Mouse (Mus musculus) erythroblast, embryonic 14.5 days (primary cell): ENCODE data around the gene Vma21. TPM values are rescaled to one million over a fixed set of nuclear protein-coding genes. Genes with fewer than 3 reads are reported as not detected.
A peak's percentile ranks its signal among the peaks of the same experiment; 100 is the strongest.

Experiments
- H3K27me3 ChIP-seq: 2 replicates; pipeline ENCODE4 v1.6.1; 2012; ENCODE audit warnings: inconsistent platforms; ENCODE audit not compliant: control insufficient read depth
- H3K36me3 ChIP-seq: 2 replicates; pipeline ENCODE4 v1.6.1; 2012; ENCODE audit warnings: mild to moderate bottlenecking, inconsistent platforms; ENCODE audit not compliant: control insufficient read depth
- H3K4me1 ChIP-seq: 2 replicates; pipeline ENCODE4 v1.6.1; 2012; ENCODE audit warnings: inconsistent platforms; ENCODE audit not compliant: control insufficient read depth
- H3K4me3 ChIP-seq: replicated peaks from 2 replicates; pipeline ENCODE3; 2012; ENCODE audit warnings: moderate library complexity, mild to moderate bottlenecking, inconsistent platforms
- H3K9me3 ChIP-seq: 2 replicates; pipeline ENCODE4 v1.6.1; 2012; ENCODE audit warnings: low read length, inconsistent platforms, mixed read lengths; ENCODE audit not compliant: control insufficient read depth
- GATA1 ChIP-seq: IDR thresholded peaks from 2 replicates; pipeline ENCODE4 v1.6.1; 2012; ENCODE audit warnings: low read length, inconsistent platforms, mixed read lengths
- TAL1 ChIP-seq: IDR thresholded peaks from 3 replicates; pipeline ENCODE4 v1.6.1; 2012; ENCODE audit warnings: low read length, inconsistent platforms, mixed read lengths
- polyA plus RNA-seq: library from polyadenylated mRNA; stranded (reverse); fragments of >175 nt; gene quantifications from 2 replicates; pipeline ENCODE4 v1.2.3, GENCODE M21; 2012

The Vma21 gene
- 0.15 and 0.22 TPM in 2 replicates for polyA plus RNA-seq

- peak within 1 kb of the TSS; percentile 68 for H3K4me3 ChIP-seq
- H3K9me3 ChIP-seq = peaks cover 6% of the 10 kb centered on the region
- TF ChIP-seq GATA1 (no peak), TAL1 (no peak)
- H3K36me3 ChIP-seq = peaks cover 2% of the 10 kb centered on the region; the same call in 1 of the 2 replicates
- peaks cover 12% of the 10 kb centered on the region; the same call in 1 of the 2 replicates for H3K27me3 ChIP-seq
- H3K4me1 ChIP-seq = peaks cover 6% of the 10 kb centered on the region
Observed at GRCm38 (mm10) chrX:71815631-71816345, at the start of gene Vma21. Vma21 (plus strand) TSS chrX:71815924.

GRCm38 (mm10) chrX:71767909-71768308 is 47.8 kb upstream of the Vma21 start:
- Histone ChIP-seq H3K4me1 (no peaks in the 10 kb centered on the region), H3K27me3 (no peaks in the 10 kb centered on the region), H3K36me3 (no peaks in the 10 kb centered on the region), H3K9me3 (no peaks in the 10 kb centered on the region), H3K4me3 (no peak overlapping the region)
- TF ChIP-seq TAL1 (no peak), GATA1 (no peak)

- H3K36me3 ChIP-seq = no peaks in the 10 kb centered on the region
- H3K4me3 ChIP-seq = no peak overlapping the region
- TF ChIP-seq TAL1 = no peak
- no peak for TF ChIP-seq GATA1
- no peaks in the 10 kb centered on the region for H3K27me3 ChIP-seq
- no peaks in the 10 kb centered on the region for H3K9me3 ChIP-seq
- no peaks in the 10 kb centered on the region for H3K4me1 ChIP-seq
Observed at GRCm38 (mm10) chrX:71791106-71791505, 24.6 kb upstream of the Vma21 start.

GRCm38 (mm10) chrX:71797766-71798165 is 18.0 kb upstream of the Vma21 start:
- TF ChIP-seq TAL1 (no peak), GATA1 (no peak)
- no peaks in the 10 kb centered on the region for H3K4me1 ChIP-seq

GRCm38 (mm10) chrX:71798883-71799282 is 16.8 kb upstream of the Vma21 start:
- no peak for TF ChIP-seq GATA1
- no peak for TF ChIP-seq TAL1
- H3K4me1 ChIP-seq = no peaks in the 10 kb centered on the region

More at GRCm38 (mm10) chrX:71797766-71798165, 18.0 kb upstream of the Vma21 start:
- H3K4me3 ChIP-seq = no peak overlapping the region
- no peaks in the 10 kb centered on the region for H3K36me3 ChIP-seq
- no peaks in the 10 kb centered on the region for H3K27me3 ChIP-seq
- no peaks in the 10 kb centered on the region for H3K9me3 ChIP-seq

GRCm38 (mm10) chrX:71811966-71812835 is 3.5 kb upstream of the Vma21 start:
- TF ChIP-seq GATA1 = no peak
- no peak for TF ChIP-seq TAL1
- Histone ChIP-seq H3K27me3 (peaks cover 12% of the 10 kb centered on the region; the same call in 1 of the 2 replicates), H3K4me1 (peaks cover 6% of the 10 kb centered on the region), H3K4me3 (no peak overlapping the region), H3K36me3 (no peaks in the 10 kb centered on the region), H3K9me3 (peaks cover 6% of the 10 kb centered on the region)

More at GRCm38 (mm10) chrX:71798883-71799282, 16.8 kb upstream of the Vma21 start:
- Histone ChIP-seq H3K36me3 (no peaks in the 10 kb centered on the region), H3K9me3 (no peaks in the 10 kb centered on the region), H3K27me3 (no peaks in the 10 kb centered on the region), H3K4me3 (no peak overlapping the region)

- H3K36me3 ChIP-seq = peaks cover 2% of the 10 kb centered on the region; the same call in 1 of the 2 replicates
- H3K27me3 ChIP-seq = peaks cover 12% of the 10 kb centered on the region; the same call in 1 of the 2 replicates
- H3K4me1 ChIP-seq = peaks cover 6% of the 10 kb centered on the region
- H3K4me3 ChIP-seq = peak overlapping the region; percentile 68
- TF ChIP-seq TAL1 (no peak), GATA1 (no peak)
- H3K9me3 ChIP-seq = peaks cover 6% of the 10 kb centered on the region
Observed at GRCm38 (mm10) chrX:71816401-71816857, 705 bp downstream of the Vma21 start.

GRCm38 (mm10) chrX:71816931-71817361 is 1.2 kb downstream of the Vma21 start:
- no peak for TF ChIP-seq GATA1
- no peak for TF ChIP-seq TAL1
- H3K4me1 ChIP-seq = peaks cover 6% of the 10 kb centered on the region
- H3K4me3 ChIP-seq = peak overlapping the region; percentile 68
- H3K9me3 ChIP-seq = peaks cover 6% of the 10 kb centered on the region
- peaks cover 2% of the 10 kb centered on the region; the same call in 1 of the 2 replicates for H3K36me3 ChIP-seq
- peaks cover 10% of the 10 kb centered on the region; the same call in 1 of the 2 replicates for H3K27me3 ChIP-seq

- Histone ChIP-seq H3K36me3 (no peaks in the 10 kb centered on the region), H3K9me3 (no peaks in the 10 kb centered on the region), H3K27me3 (no peaks in the 10 kb centered on the region), H3K4me3 (no peak overlapping the region), H3K4me1 (no peaks in the 10 kb centered on the region)
- TF ChIP-seq GATA1 (no peak), TAL1 (no peak)
Observed at GRCm38 (mm10) chrX:71838911-71839310, 23.2 kb downstream of the Vma21 start.
